Mouse (Mus musculus) liver, adult 2 months (tissue): ENCODE data around the gene Slc27a4. TPM values are rescaled to one million over a fixed set of nuclear protein-coding genes. Genes with fewer than 3 reads are reported as not detected.

Experiments
- DNase-seq: peaks from one replicate; pipeline ENCODE4 v3.0.0-alpha.2; 2011; ENCODE audit warnings: low read depth, low spot score; ENCODE audit errors: extremely low read depth
- H3K27ac ChIP-seq: fragments of 200-500 bp; replicated peaks from 2 replicates; pipeline ENCODE4 v1.5.1; 2012; ENCODE audit warnings: low read depth, mild to moderate bottlenecking, control low read depth, inconsistent platforms, low read length; ENCODE audit not compliant: insufficient read depth
- H3K27me3 ChIP-seq: fragments of 200-500 bp; 2 replicates; pipeline ENCODE4 v1.6.1; 2012; ENCODE audit warnings: mild to moderate bottlenecking, moderate library complexity, low read length, inconsistent platforms; ENCODE audit not compliant: control insufficient read depth, insufficient read depth
- H3K36me3 ChIP-seq: fragments of 200-500 bp; 2 replicates; pipeline ENCODE4 v1.6.1; 2012; ENCODE audit warnings: low read length, inconsistent platforms; ENCODE audit not compliant: control insufficient read depth, insufficient read depth
- H3K4me1 ChIP-seq: fragments of 200-500 bp; 2 replicates; pipeline ENCODE4 v1.6.1; 2011; ENCODE audit warnings: low read length; ENCODE audit not compliant: control insufficient read depth, insufficient read depth
- H3K4me3 ChIP-seq: fragments of 200-500 bp; 2 replicates; pipeline ENCODE4 v1.5.1; 2011; ENCODE audit warnings: low read depth, mild to moderate bottlenecking, control low read depth, low read length, moderate library complexity; ENCODE audit not compliant: insufficient read depth
- H3K79me2 ChIP-seq: fragments of 200-500 bp; 2 replicates; pipeline ENCODE4 v1.6.1; 2012; ENCODE audit warnings: inconsistent platforms, mild to moderate bottlenecking, low read length, moderate library complexity; ENCODE audit not compliant: control insufficient read depth, insufficient read depth
- H3K9ac ChIP-seq: fragments of 200-500 bp; 2 replicates; pipeline ENCODE4 v1.6.1; 2012; ENCODE audit warnings: low read depth, mild to moderate bottlenecking, control low read depth, inconsistent platforms, low read length
- CTCF ChIP-seq: fragments of 200-500 bp; IDR thresholded peaks from 2 replicates; pipeline ENCODE4 v1.5.1; 2011; ENCODE audit warnings: low read depth, low read length, control low read depth
- POLR2A ChIP-seq: fragments of 200-500 bp; IDR thresholded peaks from 2 replicates; pipeline ENCODE4 v1.6.1; 2011; ENCODE audit warnings: low read length, control low read depth; ENCODE audit not compliant: insufficient read depth; ENCODE audit errors: extremely low read depth
- WGBS: fragments of 180-500 bp; shearing (Covaris S2); methylation state at CpG from one replicate; pipeline ENCODE4 v1.1.7; 2018; 5-methylcytosine and 5-hydroxymethylcytosine counted together
- polyA plus RNA-seq: library from polyadenylated mRNA; depleted of rRNA; stranded (reverse); fragments of >200 nt; gene quantifications from 2 replicates; pipeline ENCODE4 v1.2.3, GENCODE M21; 2012
- total RNA-seq: library from RNA; depleted of rRNA; stranded (reverse); fragments of >200 nt; gene quantifications from 2 replicates; pipeline ENCODE4 v1.2.3, GENCODE M21; 2014

Slc27a4 gene
- total and polyA plus RNA-seq, 2 experiments = 9.2 to 31.5 TPM

DNA sequence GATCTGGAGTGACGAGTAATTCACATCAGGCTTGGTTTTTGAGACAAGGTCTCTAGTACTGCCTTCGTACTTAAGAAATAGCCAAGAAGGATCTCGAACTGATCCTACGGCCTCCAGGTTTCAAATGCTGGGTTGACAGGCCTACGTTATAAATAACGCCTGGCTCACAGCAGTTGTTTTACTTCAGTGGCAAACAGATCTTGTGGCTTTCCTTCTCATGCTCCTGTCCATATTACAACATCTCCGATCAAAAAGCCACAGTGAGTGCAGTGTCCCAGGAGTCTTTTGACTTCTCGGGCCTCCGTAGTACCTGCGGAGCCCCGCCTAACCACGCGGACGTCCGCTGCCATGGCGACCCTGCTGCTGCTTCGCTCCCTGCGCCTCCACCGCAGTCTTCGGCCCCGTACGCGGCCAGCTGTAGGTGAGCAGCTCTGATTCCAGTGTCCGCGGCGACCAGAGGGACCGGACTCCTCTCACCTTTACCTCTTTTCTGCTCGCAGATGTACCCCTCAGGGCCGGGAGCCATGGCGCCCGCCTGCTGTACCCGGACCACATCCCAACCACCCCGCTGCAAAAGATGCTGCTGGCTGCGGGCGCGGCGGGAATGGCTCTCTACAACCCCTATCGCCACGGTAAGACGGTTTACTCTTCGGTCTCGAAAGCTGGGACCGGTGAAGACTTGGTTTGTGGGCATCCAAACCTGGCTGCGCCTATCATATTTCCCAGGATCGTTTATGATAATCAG, 14.3 kb upstream of the Slc27a4 start, which contains the start of gene Trub2:
Trub2 (minus strand) TSS at position 566 of the 745 bp plus-strand sequence.
- H3K4me1 ChIP-seq = peaks cover 4% of the 10 kb centered on the region
- no peaks in the 10 kb centered on the region for H3K27me3 ChIP-seq
- TF ChIP-seq POLR2A (no peak), CTCF (no peak)
- DNase-seq = peak; percentile 89
- H3K27ac ChIP-seq = peak within 1 kb of the TSS; percentile 51
- peak within 1 kb of the TSS; percentile 82 for H3K4me3 ChIP-seq
- H3K79me2 ChIP-seq = no peaks in the 10 kb centered on the region
- WGBS = under 1% methylated on average over 45 of the region's 45 CpGs
- peak within 1 kb of the TSS; percentile 68 for H3K9ac ChIP-seq
- peaks cover 3% of the 10 kb centered on the region; the same call in 1 of the 2 replicates for H3K36me3 ChIP-seq

- 96% methylated on average over 2 of the region's 2 CpGs for WGBS
Observed at GRCm38 (mm10) chr2:29792772-29793487, 9.5 kb upstream of the Slc27a4 start.

GRCm38 (mm10) chr2:29802827-29803201, 380 bp downstream of the Slc27a4 start:
- WGBS = 1% methylated on average over 39 of the region's 39 CpGs
- TF ChIP-seq POLR2A (no peak), CTCF (no peak)
- Histone ChIP-seq H3K27ac (no peak overlapping the region), H3K27me3 (no peaks in the 10 kb centered on the region), H3K4me1 (peaks cover 8% of the 10 kb centered on the region; the same call in 1 of the 2 replicates), H3K4me3 (peak overlapping the region; percentile 86), H3K9ac (peak overlapping the region; percentile 91), H3K79me2 (no peaks in the 10 kb centered on the region; the same call in 1 of the 2 replicates), H3K36me3 (peaks cover 2% of the 10 kb centered on the region; the same call in 1 of the 2 replicates)
- DNase-seq = no peak

More at GRCm38 (mm10) chr2:29792772-29793487, 9.5 kb upstream of the Slc27a4 start:
- Histone ChIP-seq H3K36me3 (no peaks in the 10 kb centered on the region), H3K4me3 (no peak overlapping the region), H3K27me3 (no peaks in the 10 kb centered on the region), H3K27ac (no peak overlapping the region), H3K9ac (no peak overlapping the region), H3K4me1 (no peaks in the 10 kb centered on the region; the same call in 1 of the 2 replicates), H3K79me2 (no peaks in the 10 kb centered on the region)
- TF ChIP-seq POLR2A (no peak), CTCF (no peak)
- no peak for DNase-seq

- Histone ChIP-seq H3K9ac (peak overlapping the region; percentile 91), H3K4me1 (peaks cover 8% of the 10 kb centered on the region; the same call in 1 of the 2 replicates), H3K27me3 (no peaks in the 10 kb centered on the region), H3K27ac (no peak overlapping the region), H3K4me3 (no peak overlapping the region), H3K36me3 (peaks cover 2% of the 10 kb centered on the region; the same call in 1 of the 2 replicates), H3K79me2 (no peaks in the 10 kb centered on the region; the same call in 1 of the 2 replicates)
- DNase-seq = peak; percentile 12
- TF ChIP-seq POLR2A (no peak), CTCF (peak; percentile 53)
- WGBS = 44% methylated on average over 6 of the region's 6 CpGs
Observed at GRCm38 (mm10) chr2:29803400-29803831, 982 bp downstream of the Slc27a4 start.

- H3K36me3 ChIP-seq = peaks cover 4% of the 10 kb centered on the region
- H3K4me1 ChIP-seq = no peaks in the 10 kb centered on the region
- H3K9ac ChIP-seq = no peak overlapping the region
- no peaks in the 10 kb centered on the region for H3K27me3 ChIP-seq
- no peak overlapping the region for H3K4me3 ChIP-seq
- TF ChIP-seq CTCF = no peak
- TF ChIP-seq POLR2A = no peak
- no peak for DNase-seq
- H3K79me2 ChIP-seq = no peaks in the 10 kb centered on the region
- 89% methylated on average over 11 of the region's 11 CpGs for WGBS
- no peak overlapping the region for H3K27ac ChIP-seq
Observed at GRCm38 (mm10) chr2:29815678-29816371, 13.4 kb downstream of the Slc27a4 start.
